ENCODE assay signal across 10 mouse cellular contexts in genomic region chr2:75792377-75793203, GRCm38 (mm10). TPM values are rescaled to one million over a fixed set of nuclear protein-coding genes. Genes with fewer than 3 reads are reported as not detected.
A peak's percentile ranks its signal among the peaks of the same experiment; 100 is the strongest.
DNase-seq lines count a peak whose midpoint lies in the region; ATAC-seq lines count a peak whose summit lies in the region.
"Had no signal": no experiment of that assay in that cellular context is flagged by ENCODE, and none has a peak within 500 bp of the region (broad histone marks: within the 10 kb centered on the region; RNA-seq: fewer than 3 reads in every experiment).

No protein-coding gene starts in this region.

- H3K36me3 ChIP-seq in embryonic facial prominence, embryonic 14.5 days (ENCODE audit: control insufficient read depth, insufficient read depth, low read length): no peaks in the 10 kb centered on the region
- no peaks in the 10 kb centered on the region for H3K36me3 ChIP-seq in midbrain, embryonic 10.5 days
- H3K36me3 ChIP-seq: embryonic facial prominence, embryonic 15.5 days; midbrain, embryonic 12.5 days had no signal

- WGBS in embryonic facial prominence, embryonic 14.5 days: 51% methylated on average over 12 of the region's 12 CpGs
- 66% methylated on average over 12 of the region's 12 CpGs for WGBS in midbrain, embryonic 10.5 days

- H3K4me3 ChIP-seq in embryonic facial prominence, embryonic 14.5 days (ENCODE audit: low read depth, low read length): no peak overlapping the region
- H3K4me3 ChIP-seq in midbrain, embryonic 10.5 days: no peak overlapping the region
- H3K4me3 ChIP-seq: embryonic facial prominence, embryonic 15.5 days; midbrain, embryonic 12.5 days had no signal

- H3K9ac ChIP-seq in embryonic facial prominence, embryonic 14.5 days (ENCODE audit: low read depth, low read length): no peak overlapping the region
- H3K9ac ChIP-seq: embryonic facial prominence, embryonic 15.5 days; midbrain, embryonic 12.5 days had no signal

- H3K9me3 ChIP-seq in embryonic facial prominence, embryonic 14.5 days (ENCODE audit: control insufficient read depth, low read length): no peaks in the 10 kb centered on the region
- H3K9me3 ChIP-seq in midbrain, embryonic 10.5 days (replicated peaks): no peaks in the 10 kb centered on the region
- H3K9me3 ChIP-seq: embryonic facial prominence, embryonic 15.5 days; midbrain, embryonic 12.5 days had no signal

- H3K27ac ChIP-seq in embryonic facial prominence, embryonic 14.5 days (replicated peaks; ENCODE audit: low read depth, low read length): no peak overlapping the region
- H3K27ac ChIP-seq in midbrain, embryonic 10.5 days (replicated peaks): no peak overlapping the region
- H3K27ac ChIP-seq: embryonic facial prominence, embryonic 15.5 days; midbrain, embryonic 12.5 days had no signal

- ATAC-seq in embryonic facial prominence, embryonic 14.5 days (ENCODE audit: low read depth): no peak

- no peak overlapping the region for H3K4me2 ChIP-seq in embryonic facial prominence, embryonic 14.5 days (ENCODE audit: low read depth, low read length)
- H3K4me2 ChIP-seq: embryonic facial prominence, embryonic 15.5 days; midbrain, embryonic 12.5 days had no signal

- peaks cover 3% of the 10 kb centered on the region; the same call in 1 of the 2 replicates for H3K4me1 ChIP-seq in embryonic facial prominence, embryonic 14.5 days (ENCODE audit: control insufficient read depth, insufficient read depth, low read length)
- no peaks in the 10 kb centered on the region for H3K4me1 ChIP-seq in midbrain, embryonic 10.5 days
- H3K4me1 ChIP-seq: embryonic facial prominence, embryonic 15.5 days; midbrain, embryonic 12.5 days had no signal

- DNase-seq in spleen, adult 18-20 months: peak; percentile 26 to 49
- no peak for DNase-seq in spleen, adult 12 weeks (ENCODE audit: low spot score)
- peak; percentile 51 for DNase-seq in embryonic facial prominence, embryonic 14.5 days (ENCODE audit: low spot score)
- DNase-seq in liver: peak; percentile 57
- peak; percentile 54 for DNase-seq in skeletal muscle tissue, adult 2 months (ENCODE audit: low read depth, low spot score)
- no peak for DNase-seq in midbrain, embryonic 10.5 days (ENCODE audit: low spot score)
- DNase-seq in layer of hippocampus, postnatal 10 days (ENCODE audit: low spot score in 2 of 2): no peak
- no peak for DNase-seq in left cerebral cortex, adult 18-20 months (ENCODE audit: low spot score in 2 of 2)

- no peaks in the 10 kb centered on the region for H3K27me3 ChIP-seq in embryonic facial prominence, embryonic 14.5 days (replicated peaks; ENCODE audit: control insufficient read depth, insufficient read depth, low read length)
- no peaks in the 10 kb centered on the region for H3K27me3 ChIP-seq in midbrain, embryonic 10.5 days (ENCODE audit: low read depth, poor library complexity, severe bottlenecking)
- H3K27me3 ChIP-seq: embryonic facial prominence, embryonic 15.5 days; midbrain, embryonic 12.5 days had no signal

RNA-seq across cellular contexts. Expression of gene Agps, which starts 39.4 kb away (rescaled TPM):
- 32.5 and 37.2 TPM in 2 replicates for polyA plus RNA-seq in embryonic facial prominence, embryonic 14.5 days (2014; fragmentation: Nextera tagmentation; extraction: Ambion mirVana)
- 44.5 and 44.9 TPM in 2 replicates for polyA plus RNA-seq in midbrain, embryonic 10.5 days (2016; fragmentation: Nextera tagmentation; extraction: Ambion mirVana)
- 10 to 100 TPM; 58.4 to 58.7 TPM for total RNA-seq in layer of hippocampus, postnatal 10 days (2021)
- total RNA-seq in left cerebral cortex, adult 18-20 months (2021): 10 to 100 TPM; 35.7 to 39.7 TPM

Comparison
In these comparisons a context has a peak if more than half of its experiments do, and no peak if none do; other contexts are left out.
1. DNase-seq: peak in spleen, adult 18-20 months (2 of 2), embryonic facial prominence, embryonic 14.5 days (single experiment), liver (single experiment) and skeletal muscle tissue, adult 2 months (single experiment); none in spleen, adult 12 weeks (single experiment), midbrain, embryonic 10.5 days (single experiment), layer of hippocampus, postnatal 10 days (0 of 2) and left cerebral cortex, adult 18-20 months (0 of 2).